Mouse (Mus musculus) heart, embryonic 11.5 days (tissue): ENCODE results near the gene Upf2. TPM values are rescaled to one million over a fixed set of nuclear protein-coding genes. Genes with fewer than 3 reads are reported as not detected.
A peak's percentile ranks its signal among the peaks of the same experiment; 100 is the strongest.
"Not testable (repeated sequence)": the region's sequence is repeated elsewhere in the genome, so short reads cannot be mapped to it uniquely, and the experiment has no call there.

Source experiments
- ATAC-seq: fragments of 200-750 bp; cut with Nextera tagmentation; replicated peaks from 2 replicates; pipeline ENCODE4 v1.8.0; 2017; ENCODE audit warnings: moderate library complexity; ENCODE audit not compliant: insufficient number of reproducible peaks, low FRiP score, low TSS enrichment
- H3K27ac ChIP-seq: fragments of 300-500 bp; sonication (generic); 2 replicates; pipeline ENCODE4 v1.5.1; 2014; ENCODE audit warnings: mild to moderate bottlenecking, low read depth, low read length
- H3K27me3 ChIP-seq: fragments of 300-500 bp; sonication (generic); 2 replicates; pipeline ENCODE4 v1.6.1; 2014; ENCODE audit warnings: mild to moderate bottlenecking, low read length, mixed read lengths; ENCODE audit not compliant: control insufficient read depth, insufficient read depth
- H3K36me3 ChIP-seq: fragments of 300-500 bp; sonication (generic); 2 replicates; pipeline ENCODE4 v1.6.1; 2014; ENCODE audit warnings: mild to moderate bottlenecking, low read length, moderate library complexity, mixed read lengths; ENCODE audit not compliant: control insufficient read depth, insufficient read depth
- H3K4me1 ChIP-seq: fragments of 300-500 bp; sonication (generic); 2 replicates; pipeline ENCODE4 v1.6.1; 2014; ENCODE audit warnings: low read length; ENCODE audit not compliant: control insufficient read depth, insufficient read depth
- H3K4me2 ChIP-seq: fragments of 300-500 bp; sonication (generic); 2 replicates; pipeline ENCODE4 v1.6.1; 2014; ENCODE audit warnings: mild to moderate bottlenecking, moderate library complexity
- H3K4me3 ChIP-seq: fragments of 300-500 bp; sonication (generic); 2 replicates; pipeline ENCODE4 v1.5.1; 2014; ENCODE audit warnings: low read depth, low read length
- H3K9ac ChIP-seq: fragments of 300-500 bp; sonication (generic); 2 replicates; pipeline ENCODE4 v1.6.1; 2014; ENCODE audit warnings: mild to moderate bottlenecking, low read depth, low read length, moderate library complexity
- H3K9me3 ChIP-seq: fragments of 300-500 bp; sonication (generic); replicated peaks from 2 replicates; pipeline ENCODE4 v1.6.1; 2016; ENCODE audit warnings: low read length; ENCODE audit not compliant: control insufficient read depth
- WGBS: fragments of 180-500 bp; shearing (Covaris S2); extraction: QIAGEN DNeasy Blood & Tissue Kit; methylation state at CpG from one replicate; pipeline ENCODE4 v1.1.7; 2014; ENCODE audit not compliant: insufficient replicate concordance; 5-methylcytosine and 5-hydroxymethylcytosine counted together
- polyA plus RNA-seq: library from polyadenylated mRNA; unstranded; fragments of >200 nt; fragmentation: Nextera tagmentation; extraction: Ambion mirVana; gene quantifications from 2 replicates; pipeline ENCODE4 v1.2.1, GENCODE M21; 2014

Upf2 gene
- polyA plus RNA-seq, 1 experiment from 2014 or later, result 9.2 TPM

GRCm38 (mm10) chr2:6014532-6014931 is 63.3 kb downstream of the Upf2 start:
- Histone ChIP-seq H3K4me2 (no peak overlapping the region), H3K9ac (no peak overlapping the region), H3K4me1 (no peaks in the 10 kb centered on the region), H3K36me3 (peaks cover 9% of the 10 kb centered on the region; the same call in 1 of the 2 replicates), H3K4me3 (no peak overlapping the region), H3K27ac (no peak overlapping the region), H3K27me3 (no peaks in the 10 kb centered on the region), H3K9me3 (no peaks in the 10 kb centered on the region)
- WGBS, result 88% methylated on average over 5 of the region's 5 CpGs
- ATAC-seq, result no peak

GRCm38 (mm10) chr2:6015182-6015581 is 63.9 kb downstream of the Upf2 start:
- not testable (repeated sequence) for H3K4me2 ChIP-seq, H3K9me3 ChIP-seq, H3K9ac ChIP-seq, H3K27ac ChIP-seq, H3K4me1 ChIP-seq, ATAC-seq, H3K27me3 ChIP-seq, H3K4me3 ChIP-seq
- whole genome bisulfite sequencing, result 87% methylated on average over 6 of the region's 6 CpGs
- H3K36me3 ChIP-seq, result peaks cover 12% of the 10 kb centered on the region

- Histone ChIP-seq H3K27me3 (no peaks in the 10 kb centered on the region), H3K27ac (no peak overlapping the region), H3K4me1 (no peaks in the 10 kb centered on the region), H3K4me2 (no peak overlapping the region), H3K36me3 (peaks cover 13% of the 10 kb centered on the region), H3K4me3 (no peak overlapping the region), H3K9me3 (no peaks in the 10 kb centered on the region), H3K9ac (no peak overlapping the region)
- ATAC-seq, result no peak
Measured at GRCm38 (mm10) chr2:6020570-6020969, 69.3 kb downstream of the Upf2 start.

GRCm38 (mm10) chr2:6042644-6043043 is 91.4 kb downstream of the Upf2 start:
- Histone ChIP-seq H3K4me1 (peaks cover 4% of the 10 kb centered on the region), H3K9ac (no peak overlapping the region), H3K4me2 (no peak overlapping the region), H3K27me3 (no peaks in the 10 kb centered on the region), H3K9me3 (no peaks in the 10 kb centered on the region), H3K4me3 (no peak overlapping the region), H3K36me3 (no peaks in the 10 kb centered on the region), H3K27ac (no peak overlapping the region)
- 85% methylated on average over 1 of the region's 1 CpGs for WGBS
- no peak for ATAC-seq

- ATAC-seq, result no peak
- Histone ChIP-seq H3K4me1 (peaks cover 14% of the 10 kb centered on the region), H3K36me3 (peaks cover 17% of the 10 kb centered on the region)
Measured at GRCm38 (mm10) chr2:6046796-6047195, 95.5 kb downstream of the Upf2 start.

GRCm38 (mm10) chr2:6048570-6048969 is 97.3 kb downstream of the Upf2 start:
- ATAC-seq, result no peak
- Histone ChIP-seq H3K4me1 (peaks cover 14% of the 10 kb centered on the region), H3K27ac (peak overlapping the region; percentile 68; the same call in 1 of the 2 replicates), H3K9me3 (no peaks in the 10 kb centered on the region), H3K4me3 (no peak overlapping the region), H3K36me3 (peaks cover 26% of the 10 kb centered on the region), H3K9ac (no peak overlapping the region), H3K4me2 (no peak overlapping the region), H3K27me3 (no peaks in the 10 kb centered on the region)
- WGBS, result 27% methylated on average over 4 of the region's 4 CpGs

More at GRCm38 (mm10) chr2:6046796-6047195, 95.5 kb downstream of the Upf2 start:
- H3K27ac ChIP-seq, result no peak overlapping the region
- 74% methylated on average over 7 of the region's 7 CpGs for WGBS
- no peaks in the 10 kb centered on the region for H3K9me3 ChIP-seq
- H3K9ac ChIP-seq, result no peak overlapping the region
- no peaks in the 10 kb centered on the region for H3K27me3 ChIP-seq
- H3K4me2 ChIP-seq, result no peak overlapping the region
- H3K4me3 ChIP-seq, result no peak overlapping the region

- Histone ChIP-seq H3K27me3 (no peaks in the 10 kb centered on the region), H3K9ac (no peak overlapping the region)
Measured at GRCm38 (mm10) chr2:6049018-6049417, 97.7 kb downstream of the Upf2 start.

GRCm38 (mm10) chr2:6055466-6055865 is 104.2 kb downstream of the Upf2 start:
- Histone ChIP-seq H3K9me3 (no peaks in the 10 kb centered on the region), H3K9ac (no peak overlapping the region), H3K4me2 (no peak overlapping the region), H3K4me1 (no peaks in the 10 kb centered on the region), H3K27me3 (no peaks in the 10 kb centered on the region), H3K4me3 (no peak overlapping the region), H3K36me3 (peaks cover 22% of the 10 kb centered on the region), H3K27ac (no peak overlapping the region)
- 89% methylated on average over 11 of the region's 11 CpGs for WGBS
- no peak for ATAC-seq

More at GRCm38 (mm10) chr2:6049018-6049417, 97.7 kb downstream of the Upf2 start:
- Histone ChIP-seq H3K4me3 (no peak overlapping the region), H3K4me1 (peaks cover 14% of the 10 kb centered on the region), H3K9me3 (no peaks in the 10 kb centered on the region), H3K4me2 (no peak overlapping the region), H3K27ac (no peak overlapping the region), H3K36me3 (peaks cover 26% of the 10 kb centered on the region)
- no peak for ATAC-seq
- WGBS, result 80% methylated on average over 3 of the region's 3 CpGs

GRCm38 (mm10) chr2:6056518-6056917 is 105.2 kb downstream of the Upf2 start:
- no peaks in the 10 kb centered on the region for H3K27me3 ChIP-seq
- peaks cover 14% of the 10 kb centered on the region for H3K36me3 ChIP-seq
- no peak overlapping the region for H3K4me3 ChIP-seq
- H3K4me2 ChIP-seq, result no peak overlapping the region
- no peak overlapping the region for H3K27ac ChIP-seq
- no peaks in the 10 kb centered on the region for H3K4me1 ChIP-seq
- WGBS, result 94% methylated on average over 3 of the region's 3 CpGs
- H3K9me3 ChIP-seq, result no peaks in the 10 kb centered on the region
- ATAC-seq, result no peak
- H3K9ac ChIP-seq, result no peak overlapping the region
